Mouse (Mus musculus): Measurements from ENCODE around the gene Carns1.
A peak's percentile ranks its signal among the peaks of the same experiment; 100 is the strongest.

The Carns1 gene

DNA sequence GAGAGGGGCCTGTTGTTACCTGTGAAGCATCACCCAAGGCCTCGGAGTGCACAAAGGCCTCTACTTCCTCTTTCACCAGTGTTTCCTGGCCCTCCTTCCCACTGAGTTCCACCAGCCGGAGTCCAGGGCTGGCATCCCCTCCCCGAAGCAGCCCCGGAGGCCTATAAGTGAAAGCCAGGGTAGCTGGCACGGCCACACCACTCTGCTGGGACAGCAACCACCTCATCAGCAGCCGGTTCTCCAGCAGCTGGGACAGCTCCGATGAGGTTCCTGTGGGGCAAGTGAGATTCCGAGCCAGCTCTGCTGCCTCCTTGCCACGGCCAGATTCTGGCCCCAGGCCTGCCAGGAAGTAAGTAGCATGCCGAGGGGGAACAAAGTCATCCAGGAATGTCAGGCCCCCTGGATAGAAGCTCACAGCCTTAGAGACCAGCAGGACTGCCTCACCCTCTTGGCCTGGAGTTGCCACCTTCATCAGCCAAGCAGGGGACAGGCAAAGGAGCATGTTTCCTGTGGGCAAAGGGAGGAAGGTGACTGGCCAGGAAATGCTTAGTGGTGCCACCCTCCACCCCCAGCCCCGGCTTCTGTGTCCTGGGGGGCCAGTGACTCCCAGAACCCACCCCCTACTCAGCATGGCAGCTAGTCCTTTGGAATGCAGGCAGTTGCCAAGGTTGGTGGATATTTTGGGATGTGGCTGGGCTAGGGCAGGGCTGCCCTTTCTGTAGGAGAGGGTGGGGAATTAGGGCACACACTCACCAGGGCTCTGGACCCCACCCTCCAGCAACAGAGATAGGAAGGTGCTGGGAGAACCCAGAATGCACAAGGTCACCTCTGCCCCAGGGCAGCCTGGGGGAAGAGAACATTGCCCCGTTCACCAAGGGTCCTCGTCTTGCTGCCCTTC lies 3.6 kb downstream of the Carns1 start:
- peak in 1 of 2 experiments; percentile 30 for DNase-seq (ENCODE audit: low read depth in 1 of 2, low spot score in 2 of 2)

DNA sequence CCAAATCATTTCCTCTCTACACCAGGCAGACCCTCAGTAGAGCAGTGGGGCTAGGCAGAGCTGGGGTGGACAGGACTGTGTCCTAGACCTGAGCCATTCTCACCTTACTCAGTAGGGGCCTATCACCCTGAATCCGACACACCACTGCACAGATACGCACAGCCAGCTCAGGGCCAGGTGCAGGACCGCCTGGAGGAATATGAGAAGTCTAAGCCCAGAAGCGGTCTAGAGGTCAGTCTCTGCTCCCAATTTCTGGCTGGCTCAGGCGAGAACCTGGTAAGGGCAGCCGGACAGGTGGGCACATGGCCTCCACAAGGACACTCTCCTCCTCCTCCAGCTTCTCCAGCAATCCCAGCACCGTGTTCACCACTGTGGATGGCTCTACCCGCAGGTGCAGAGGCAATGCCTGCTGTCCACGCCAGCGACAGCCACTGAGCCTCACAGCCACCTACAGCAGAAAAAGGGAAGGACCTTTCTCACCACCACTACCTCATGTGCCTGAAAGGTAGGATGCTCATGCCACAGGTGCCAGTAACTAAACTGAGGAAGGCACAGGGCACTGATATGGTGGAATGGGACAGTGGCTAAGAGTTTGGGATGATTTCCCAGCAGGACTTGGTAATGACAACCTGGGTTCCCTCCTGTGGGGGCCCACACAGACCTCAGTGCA lies 4.4 kb downstream of the Carns1 start:
- no peak for DNase-seq (ENCODE audit: low read depth in 1 of 2, low spot score in 2 of 2)

DNA sequence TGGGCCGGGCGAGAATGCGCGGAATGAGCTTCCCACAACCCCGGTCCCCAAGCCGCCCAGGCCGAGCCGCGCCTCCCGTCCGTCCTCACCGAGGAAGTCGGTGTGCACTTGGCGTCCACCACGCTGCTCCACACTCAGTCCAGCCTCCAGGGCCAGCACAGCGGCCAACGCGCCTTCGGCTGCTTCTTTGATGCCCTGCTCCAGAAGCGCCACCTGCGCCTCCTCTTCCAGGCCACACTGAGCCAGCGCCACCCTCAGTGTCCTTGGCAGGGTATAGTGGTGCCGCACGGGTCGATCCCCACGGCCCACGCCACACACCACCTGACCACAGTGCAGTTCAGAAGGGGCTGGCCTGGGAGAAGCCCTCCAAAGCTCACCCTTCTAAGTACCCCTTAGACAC lies 5.5 kb downstream of the Carns1 start:
- no peak for DNase-seq (ENCODE audit: low read depth in 1 of 2, low spot score in 2 of 2)

DNA sequence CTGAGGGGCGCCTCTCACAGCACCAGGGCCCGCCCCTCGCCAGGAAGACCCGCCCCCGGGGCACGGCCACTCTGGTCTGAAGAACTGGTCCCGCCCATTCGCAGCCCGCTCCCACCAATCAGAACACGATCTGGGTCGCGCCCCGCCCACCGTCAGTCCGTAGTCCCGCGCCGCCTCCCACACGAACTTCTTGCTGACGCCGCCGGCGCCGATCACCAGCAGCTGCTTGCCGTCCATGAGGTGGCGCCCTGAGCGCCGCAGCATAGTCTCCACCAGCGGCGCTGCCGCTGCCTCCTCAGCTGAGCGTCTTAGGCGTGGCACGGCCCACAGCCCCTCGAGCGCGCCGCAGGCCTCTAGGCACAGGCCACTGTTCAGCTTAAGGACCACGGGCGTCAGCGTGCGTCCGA lies 5.9 kb downstream of the Carns1 start:
- peak; percentile 98 for DNase-seq (ENCODE audit: low read depth in 1 of 2, low spot score in 2 of 2)

DNA sequence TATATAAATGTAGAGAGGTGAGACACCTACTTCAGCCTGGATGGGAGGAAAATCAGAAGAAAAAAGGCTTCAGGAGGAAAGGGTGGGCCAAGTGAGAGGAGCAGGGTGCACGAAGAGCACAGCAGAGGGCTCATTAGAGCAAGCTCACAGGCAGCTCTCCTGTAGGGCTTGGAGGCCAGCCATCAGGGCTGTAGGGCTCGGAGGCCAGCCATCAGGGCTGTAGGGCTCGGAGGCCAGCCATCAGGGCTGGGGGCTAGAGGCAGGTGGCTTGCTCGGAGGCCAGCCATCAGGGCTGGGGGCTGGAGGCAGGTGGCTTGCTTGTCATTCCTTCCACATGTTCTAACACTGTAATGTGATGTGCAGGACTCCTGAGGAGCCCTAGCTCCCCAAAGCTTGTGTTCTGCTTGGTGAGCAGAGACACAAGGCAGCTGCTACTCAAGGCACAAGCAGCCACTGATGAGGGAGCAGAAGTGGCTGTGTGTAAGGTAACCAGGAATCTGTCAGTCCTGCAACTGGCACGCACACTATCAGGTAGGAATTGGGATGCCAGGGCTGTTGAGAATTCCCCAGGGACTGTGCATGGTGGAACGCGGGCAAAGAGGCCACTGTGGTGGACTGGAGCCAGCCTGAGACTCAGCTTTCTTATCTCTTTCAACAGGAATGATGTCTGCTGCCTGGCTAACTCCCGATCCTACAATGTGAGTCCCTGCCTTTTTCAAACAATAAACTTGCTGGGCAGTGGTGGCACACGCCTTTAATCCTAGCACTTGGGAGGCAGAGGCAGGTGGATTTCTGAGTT lies 8.4 kb downstream of the Carns1 start:
- DNase-seq (ENCODE audit: low read depth in 1 of 2, low spot score in 2 of 2): no peak

DNA sequence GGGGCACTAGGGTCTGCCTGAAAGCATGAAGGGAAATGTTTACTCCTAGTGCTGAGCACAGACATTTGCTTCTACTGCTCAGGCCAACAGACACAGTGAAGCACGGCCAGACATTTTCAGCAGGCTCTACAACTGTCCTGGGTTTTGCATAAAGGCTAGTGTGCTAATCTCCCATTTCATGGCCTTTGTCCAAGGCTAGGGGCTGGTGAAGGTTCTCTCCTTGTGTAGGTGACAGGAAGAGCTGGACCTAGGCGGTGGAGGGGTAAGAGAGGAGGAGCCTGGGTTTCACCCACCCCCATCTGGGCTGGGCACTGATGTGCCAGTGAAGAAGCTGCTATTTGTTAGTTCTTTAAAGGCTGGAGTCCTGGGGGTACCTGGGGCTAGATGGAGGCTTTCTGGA lies 10.6 kb downstream of the Carns1 start:
- DNase-seq (ENCODE audit: low read depth in 1 of 2, low spot score in 2 of 2): no peak

DNA sequence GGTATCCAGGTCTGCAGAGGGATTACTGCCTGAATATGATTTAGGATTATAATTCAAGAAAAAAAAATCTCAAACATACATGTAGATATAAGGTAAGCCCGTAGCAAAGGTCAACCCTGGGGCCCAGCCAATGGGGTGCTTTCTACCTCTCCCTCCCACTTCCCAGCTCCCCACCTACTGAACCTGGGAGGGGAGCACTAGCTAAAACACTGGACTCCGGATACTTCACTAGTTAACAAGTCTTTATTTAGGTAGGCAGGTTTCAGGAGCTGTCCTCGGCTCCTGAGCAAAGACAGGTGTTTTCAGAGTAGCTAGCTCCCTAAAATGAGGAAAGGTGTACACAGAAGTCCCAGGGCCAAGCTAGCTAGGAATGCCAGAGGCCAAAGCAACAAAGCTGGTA lies 11.2 kb downstream of the Carns1 start:
- DNase-seq (ENCODE audit: low read depth in 1 of 2, low spot score in 2 of 2): no peak

DNA sequence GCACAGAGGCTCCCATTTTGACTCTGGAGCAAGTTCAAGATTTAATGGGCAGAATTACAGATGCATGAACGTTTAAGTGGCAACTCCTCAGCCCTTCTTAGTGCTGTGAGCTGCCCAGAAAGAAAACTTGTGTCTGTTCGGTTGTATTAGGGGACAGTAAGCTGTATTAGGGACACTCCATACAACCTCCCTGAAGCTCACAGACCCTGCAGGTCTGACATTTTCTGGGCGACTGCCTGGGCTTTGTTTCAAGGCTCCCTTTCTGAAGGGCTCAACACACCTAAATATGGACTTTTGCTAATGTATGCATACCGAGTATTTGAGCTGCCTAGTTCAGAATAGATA lies 11.8 kb downstream of the Carns1 start:
- DNase-seq (ENCODE audit: low read depth in 1 of 2, low spot score in 2 of 2): no peak

DNA sequence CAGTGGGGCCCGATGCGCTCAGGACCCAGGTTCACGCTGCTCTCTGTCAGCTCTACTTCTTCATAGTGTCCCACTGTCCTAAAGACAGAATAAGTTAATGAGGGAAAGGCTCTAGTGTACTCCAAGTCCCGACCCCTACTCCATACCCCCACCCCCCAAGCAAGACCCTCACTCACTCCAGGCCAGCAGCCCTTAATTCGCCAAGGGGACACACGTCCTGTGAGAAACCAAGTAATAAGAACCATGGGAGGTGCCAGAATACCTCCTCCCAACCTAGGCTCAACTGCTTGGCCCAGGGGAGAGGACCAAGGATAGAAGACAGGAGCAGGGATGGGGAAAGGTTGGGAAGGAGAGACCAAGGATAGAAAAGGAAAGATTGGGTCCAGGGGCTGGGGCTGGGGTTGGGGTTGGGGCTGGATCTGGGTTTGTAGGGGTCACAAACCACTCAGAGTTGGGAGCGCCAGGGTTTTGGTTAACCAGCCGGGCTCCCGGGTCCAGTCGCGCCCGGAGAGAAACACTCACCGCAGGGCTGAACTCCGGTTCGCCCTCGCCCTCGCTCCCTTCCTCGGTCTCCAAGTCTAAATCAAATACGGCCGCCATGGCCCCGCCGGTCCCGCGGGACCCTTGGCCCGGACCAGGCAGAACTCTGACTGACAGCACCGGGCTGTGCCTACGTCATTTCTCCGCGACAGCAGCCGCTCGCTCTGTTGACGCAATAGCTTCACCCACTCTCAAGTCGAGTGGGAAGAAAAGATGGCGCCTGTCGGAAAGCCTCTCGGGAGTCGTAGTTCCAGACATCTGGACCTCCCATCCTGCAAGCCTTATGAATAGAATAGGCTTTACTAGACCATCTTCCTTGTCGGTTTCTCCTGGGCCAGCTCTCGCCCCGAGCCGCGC lies 12.4 kb downstream of the Carns1 start, which contains the start of gene Rps6kb2:
Gene Rps6kb2 (minus strand): TSS at position 709 of the 897 bp plus-strand sequence.
- peak; percentile 83 to 91 for DNase-seq (ENCODE audit: low read depth in 1 of 2, low spot score in 2 of 2)

DNA sequence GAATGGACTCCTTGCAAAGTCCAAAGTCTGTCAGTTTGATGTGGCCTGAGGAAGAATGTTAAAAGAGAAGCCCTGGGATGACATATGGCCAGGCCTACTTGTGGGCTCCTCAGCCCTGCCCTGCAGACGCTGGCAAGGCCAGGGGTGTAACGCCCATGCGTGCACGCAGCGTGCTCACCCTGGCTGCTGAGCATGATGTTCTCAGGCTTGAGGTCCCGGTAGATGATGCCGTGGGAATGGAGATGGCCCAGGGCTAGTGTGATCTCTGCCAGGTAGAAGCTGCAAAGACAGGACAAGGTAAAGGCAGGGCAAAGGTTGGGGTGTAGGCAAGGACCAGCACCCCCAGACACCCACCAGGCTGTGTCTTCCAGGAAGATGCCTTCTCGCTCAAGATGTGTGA lies 16.2 kb downstream of the Carns1 start:
- DNase-seq (ENCODE audit: low read depth in 1 of 2, low spot score in 2 of 2): no peak

DNA sequence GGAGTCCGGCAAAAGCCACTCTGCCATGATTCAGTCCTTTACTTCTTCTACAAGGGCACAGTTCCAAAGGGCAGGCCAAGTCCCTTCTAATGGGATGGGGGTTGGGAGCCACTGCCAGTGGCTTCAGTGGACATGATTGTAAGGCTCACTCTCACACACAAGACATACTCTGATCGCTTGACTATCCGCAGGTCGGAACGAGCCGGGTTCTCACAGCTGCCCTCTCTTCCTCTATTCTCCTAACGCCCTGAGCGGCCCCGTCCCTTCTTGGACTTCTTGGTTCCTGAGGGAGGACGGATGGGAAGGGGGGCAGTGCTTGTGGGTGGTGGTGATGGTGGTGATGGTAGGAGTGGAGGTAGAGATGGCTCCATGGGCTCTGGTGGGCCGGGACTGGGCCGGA lies 18.5 kb downstream of the Carns1 start:
- no peak for DNase-seq (ENCODE audit: low read depth in 1 of 2, low spot score in 2 of 2)

DNA sequence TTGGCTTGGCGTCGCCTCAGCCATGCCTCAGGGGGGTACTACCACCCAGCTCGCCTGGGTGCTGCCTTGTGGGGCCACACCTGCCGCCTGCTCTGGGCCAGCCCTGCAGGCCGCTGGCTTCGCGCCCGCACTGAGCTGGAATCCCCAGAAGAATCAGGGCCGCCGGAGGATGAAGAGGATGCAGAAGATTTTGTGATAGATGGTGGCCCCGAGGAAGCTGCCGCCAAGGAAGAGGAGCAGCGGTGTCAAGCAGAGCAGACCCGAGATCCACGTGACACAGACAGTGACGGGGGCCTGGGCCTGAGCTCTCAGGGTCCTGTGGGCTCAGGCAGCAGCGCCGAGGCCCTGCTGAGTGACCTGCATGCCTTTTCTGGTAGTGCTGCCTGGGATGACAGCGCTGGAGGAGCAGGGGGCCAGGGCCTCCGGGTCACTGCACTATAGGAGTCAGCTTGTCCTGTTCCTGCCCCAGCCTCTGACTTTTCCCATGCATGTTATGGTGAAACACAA lies 19.2 kb downstream of the Carns1 start:
- no peak for DNase-seq (ENCODE audit: low read depth in 1 of 2, low spot score in 2 of 2)

DNA sequence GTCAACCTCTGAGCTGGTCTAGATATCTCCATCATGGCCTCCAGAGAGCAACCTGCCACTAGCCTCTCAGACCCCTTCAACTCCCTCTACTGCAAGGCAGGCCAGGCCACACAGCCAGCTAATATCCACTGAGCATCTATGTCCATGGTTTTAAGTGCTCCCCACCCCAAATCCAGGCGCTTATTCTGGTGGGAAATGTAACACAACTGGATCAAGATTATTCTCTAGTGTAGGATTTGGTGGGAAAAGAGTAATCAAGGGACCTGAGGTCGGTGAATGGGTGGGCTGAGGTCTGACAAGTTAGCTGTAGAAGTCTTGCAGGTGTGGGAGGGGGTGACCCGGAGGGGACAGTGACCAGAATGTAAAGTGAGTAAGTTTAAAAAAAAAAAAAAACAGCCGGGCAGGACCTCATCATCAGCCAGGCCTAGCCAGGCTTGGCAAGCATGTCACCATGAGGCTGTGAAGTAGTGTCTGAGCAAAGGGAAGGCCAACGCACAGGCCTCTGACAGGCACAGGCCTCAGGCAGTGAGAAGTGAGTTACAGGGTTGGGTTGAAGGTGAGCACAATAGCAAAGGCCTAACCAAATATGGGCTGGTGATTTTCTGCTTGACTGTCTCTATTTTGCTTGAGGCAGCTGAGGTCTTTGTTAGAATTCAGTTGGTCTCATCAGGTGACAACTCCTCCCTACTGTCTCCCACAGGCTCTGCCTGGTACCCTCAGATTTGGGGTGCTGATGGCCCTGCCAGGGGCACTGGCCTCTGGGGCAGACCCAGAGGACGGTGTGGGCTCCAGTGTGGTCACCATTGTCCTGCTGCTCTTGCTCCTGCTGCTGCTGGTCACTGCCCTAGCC lies 19.8 kb downstream of the Carns1 start:
- no peak for DNase-seq (ENCODE audit: low read depth in 1 of 2, low spot score in 2 of 2)

DNA sequence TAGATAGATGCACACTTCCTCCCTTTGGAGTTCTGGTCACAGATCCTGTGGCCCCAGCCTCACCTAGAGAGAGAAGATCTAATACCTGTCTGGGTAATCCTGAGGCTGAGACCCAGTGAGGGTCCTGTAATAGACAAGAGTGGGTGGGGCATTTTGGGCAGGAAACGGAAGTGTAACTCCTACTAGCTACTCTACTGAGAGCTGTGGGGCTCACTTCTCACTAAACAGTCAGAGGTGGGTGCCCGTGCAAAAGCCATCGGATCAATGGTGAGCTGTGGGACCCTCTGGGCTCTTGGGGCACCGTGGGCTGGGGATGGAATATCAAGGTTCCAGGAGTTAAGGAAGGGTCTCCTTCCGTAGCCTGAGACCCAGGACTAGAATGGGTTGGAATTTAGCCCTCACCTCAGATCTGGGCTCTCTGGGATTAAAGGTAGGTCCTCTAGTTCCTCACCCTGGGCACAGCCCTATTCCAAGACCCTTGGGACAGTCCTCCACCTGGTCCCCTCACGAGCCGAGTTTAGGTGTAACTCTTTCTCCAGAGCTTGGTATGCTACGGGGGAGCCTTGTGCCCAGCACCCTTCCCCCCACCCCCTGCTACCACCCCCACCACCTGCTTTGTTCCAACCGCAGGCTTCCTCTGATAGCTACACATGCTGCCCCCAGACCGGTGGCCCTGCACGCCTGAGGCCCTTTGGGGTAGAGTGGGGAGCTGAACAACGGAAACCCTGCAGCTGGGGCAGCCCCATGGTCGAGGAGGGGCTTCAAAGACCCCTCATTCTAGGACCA lies 20.6 kb downstream of the Carns1 start:
- DNase-seq (ENCODE audit: low read depth in 1 of 2, low spot score in 2 of 2): no peak

DNA sequence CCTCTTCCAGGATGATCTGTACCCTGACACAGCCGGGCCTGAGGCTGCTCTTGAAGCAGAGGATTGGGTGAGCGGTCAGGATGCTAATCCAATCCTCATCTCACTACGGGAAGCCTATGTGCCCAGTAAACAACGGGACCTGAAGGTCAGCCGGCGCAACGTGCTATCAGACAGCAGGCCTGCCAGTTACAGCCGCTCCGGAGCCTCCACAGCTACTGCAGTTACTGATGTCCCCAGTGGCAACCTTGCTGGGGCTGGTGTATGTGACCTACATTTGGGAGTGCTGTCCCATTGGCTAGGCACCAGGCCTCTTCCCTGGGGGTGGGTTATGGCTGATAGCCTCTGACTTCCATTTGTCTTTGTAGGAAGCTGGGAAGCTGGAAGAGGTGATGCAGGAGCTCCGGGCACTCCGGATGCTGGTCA lies 22.0 kb downstream of the Carns1 start, which contains the start of gene Ptprcap:
Gene Ptprcap (plus strand): TSS at position 373 of the 423 bp plus-strand sequence.
- no peak for DNase-seq (ENCODE audit: low read depth in 1 of 2, low spot score in 2 of 2)

DNA sequence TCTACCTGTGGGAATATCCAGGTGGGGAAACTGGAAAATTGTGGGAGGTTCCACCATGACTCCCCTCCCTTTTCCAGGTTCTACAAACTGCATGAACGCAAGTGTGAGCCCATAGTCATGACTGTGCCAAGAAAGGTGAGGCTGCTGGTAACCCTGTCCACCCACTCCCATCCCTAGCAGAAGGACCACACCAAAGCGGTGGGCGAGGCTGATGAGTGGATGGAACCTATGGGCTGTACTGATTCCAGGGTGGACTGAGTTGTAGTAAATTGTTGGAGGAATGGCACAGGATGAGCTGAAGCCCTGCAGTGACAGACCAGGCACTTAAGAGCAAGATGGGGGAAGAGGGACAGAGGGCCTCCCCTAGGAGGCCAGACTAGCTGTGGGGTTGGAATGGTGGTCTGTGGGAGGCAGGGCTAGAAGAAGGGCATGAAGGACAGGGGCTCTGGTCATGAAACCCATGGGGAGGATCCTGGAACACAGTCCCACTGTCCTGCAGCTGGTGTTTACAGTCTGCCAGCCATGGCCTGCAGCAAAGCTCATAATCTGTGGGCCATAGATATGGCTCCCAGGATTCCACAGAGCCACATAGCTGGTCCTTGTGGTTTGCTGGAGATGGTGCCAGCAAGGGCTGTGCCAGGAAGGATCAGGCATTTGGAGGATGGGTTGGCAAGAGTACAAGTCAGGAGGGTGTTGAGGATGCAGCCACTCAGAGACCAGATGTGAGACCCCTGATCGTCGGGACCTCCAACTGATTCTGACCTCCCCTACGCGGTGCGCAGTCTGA lies 22.6 kb downstream of the Carns1 start:
- no peak for DNase-seq (ENCODE audit: low read depth in 1 of 2, low spot score in 2 of 2)

DNA sequence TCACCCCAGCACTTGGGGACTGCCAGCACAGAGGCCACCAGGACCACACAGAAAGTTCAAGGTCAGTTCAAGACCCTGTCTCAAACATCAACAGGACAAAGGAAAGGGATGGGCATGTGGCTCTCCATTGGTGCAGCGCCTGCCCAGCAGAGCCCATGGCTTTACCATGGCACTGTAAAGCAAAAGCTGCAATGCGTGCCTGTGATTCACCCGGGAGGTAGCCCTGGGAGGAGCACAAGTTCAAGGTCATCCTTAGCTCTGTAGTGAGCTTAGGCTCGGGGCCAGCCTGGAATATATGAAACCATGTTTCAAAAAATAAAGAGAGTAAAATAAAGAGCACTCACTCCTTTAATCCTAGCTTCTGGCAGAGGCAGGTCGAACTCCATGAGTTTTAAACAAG lies 23.4 kb downstream of the Carns1 start:
- DNase-seq (ENCODE audit: low read depth in 1 of 2, low spot score in 2 of 2): no peak

DNA sequence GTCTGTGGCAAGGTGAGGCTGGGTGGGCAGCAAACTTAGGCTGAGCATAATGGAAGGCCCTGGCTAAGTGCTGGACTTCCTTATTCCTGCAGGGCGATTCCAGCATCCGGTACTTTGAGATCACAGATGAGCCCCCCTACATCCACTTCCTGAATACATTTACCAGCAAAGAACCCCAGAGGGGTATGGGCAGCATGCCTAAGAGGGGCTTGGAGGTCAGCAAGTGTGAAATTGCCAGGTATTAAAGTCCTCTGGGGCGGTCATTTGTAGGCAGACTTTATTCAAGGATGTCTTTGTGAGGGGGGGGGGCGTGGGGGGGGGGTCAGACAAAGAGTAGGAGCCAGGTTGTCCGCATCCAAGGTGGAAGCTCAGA lies 23.8 kb downstream of the Carns1 start:
- no peak for DNase-seq (ENCODE audit: low read depth in 1 of 2, low spot score in 2 of 2)
